In the genomic region with DNA sequence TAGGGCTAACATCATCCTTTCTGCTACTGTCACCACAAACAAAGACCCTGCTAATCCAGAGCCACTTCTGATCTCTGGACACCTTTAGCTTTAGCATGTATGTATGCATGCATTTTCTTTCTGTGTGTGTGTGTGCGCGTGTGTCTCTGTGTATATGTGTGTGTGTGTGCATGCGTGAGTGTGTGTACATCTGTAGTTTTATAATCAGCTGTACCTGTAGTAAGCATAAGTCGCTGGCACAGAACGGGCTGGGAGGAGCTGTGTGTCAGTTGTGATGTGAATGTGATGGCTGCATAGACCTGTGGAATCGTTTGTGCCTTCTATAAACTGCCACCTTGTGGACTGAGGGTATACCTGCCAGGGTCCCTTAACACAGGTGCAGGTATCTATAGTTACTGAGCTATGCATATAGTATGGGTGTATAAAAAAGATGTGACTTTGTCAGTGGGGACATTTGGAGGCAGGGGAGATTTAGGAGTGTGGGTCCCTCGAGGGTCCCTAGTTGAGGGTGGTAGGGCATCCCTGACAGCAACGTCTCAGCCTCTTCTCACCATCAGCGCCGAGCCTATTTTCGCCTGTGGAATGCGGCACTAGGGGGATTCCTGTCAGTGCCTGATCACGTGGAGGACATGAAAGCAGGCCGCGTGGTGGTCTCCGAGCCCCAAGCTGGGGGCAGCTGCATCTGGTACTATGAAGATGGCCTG, we compare ENCODE assay signal across 1 mouse cellular context.
TF ChIP-seq lines count a peak whose summit lies in the region.

No protein-coding gene starts in this region.

TF ChIP-seq in CH12.LX, 34 proteins besides CTCF, POLR2A, EP300 and RAD21:
- TF ChIP-seq USF1 (IDR thresholded peaks at IDR 0.05; ENCODE audit: low read depth, low read length) (peak; percentile 53), TCF12 (IDR thresholded peaks at IDR 0.05; ENCODE audit: low read depth, low read length) (no peak), ZMIZ1 (IDR thresholded peaks at IDR 0.05; ENCODE audit: low read depth, low read length) (peak; percentile 39; the same call in 1 of the 2 replicates), MAZ (IDR thresholded peaks at IDR 0.05; ENCODE audit: low read depth, low read length) (no peak), MAFK (IDR thresholded peaks at IDR 0.05; ENCODE audit: insufficient replicate concordance, low read length) (no peak), ZKSCAN1 (IDR thresholded peaks at IDR 0.05; ENCODE audit: borderline replicate concordance, low read depth, low read length) (no peak), HCFC1 (IDR thresholded peaks at IDR 0.05; ENCODE audit: low read depth, low read length) (no peak), POLR2AphosphoS2 (IDR thresholded peaks at IDR 0.05; ENCODE audit: low read depth, low read length) (peak; percentile 95), MYC (IDR thresholded peaks at IDR 0.05; ENCODE audit: low read depth, low read length) (0 out of 2 replicates have a peak, but pooled peaks have one; percentile 37), ETS1 (conservative IDR thresholded peaks at IDR 0.05; ENCODE audit: low read depth, low read length) (no peak), MXI1 (IDR thresholded peaks at IDR 0.05; ENCODE audit: low read depth, low read length) (no peak), SMC3 (IDR thresholded peaks at IDR 0.05; ENCODE audit: low read depth, low read length) (peak; percentile 24), MAX (IDR thresholded peaks at IDR 0.05; ENCODE audit: low read length) (0 out of 2 replicates have a peak, but pooled peaks have one; percentile 38), CHD1 (IDR thresholded peaks at IDR 0.05; ENCODE audit: low read depth, low read length) (no peak), RCOR1 (conservative IDR thresholded peaks at IDR 0.05; ENCODE audit: low read depth, low read length) (no peak), BHLHE40 (IDR thresholded peaks at IDR 0.05; ENCODE audit: low read depth, low read length) (0 out of 2 replicates have a peak, but pooled peaks have one; percentile 16), UBTF (IDR thresholded peaks at IDR 0.05; ENCODE audit: low read depth, low read length) (no peak), CHD2 (IDR thresholded peaks at IDR 0.05; ENCODE audit: low read length) (peak; percentile 47; the same call in 1 of the 2 replicates), MEF2A (IDR thresholded peaks at IDR 0.05; ENCODE audit: borderline replicate concordance, low read depth, low read length) (no peak), PAX5 (IDR thresholded peaks at IDR 0.05; ENCODE audit: low read length) (no peak), USF2 (conservative IDR thresholded peaks at IDR 0.05; ENCODE audit: low read depth, low read length) (peak; percentile 38)
